Mouse (Mus musculus): ENCODE data around the gene Abca14.
"Not testable (repeated sequence)": the region's sequence is repeated elsewhere in the genome, so short reads cannot be mapped to it uniquely, and the experiment has no call there.

Abca14 gene

DNA sequence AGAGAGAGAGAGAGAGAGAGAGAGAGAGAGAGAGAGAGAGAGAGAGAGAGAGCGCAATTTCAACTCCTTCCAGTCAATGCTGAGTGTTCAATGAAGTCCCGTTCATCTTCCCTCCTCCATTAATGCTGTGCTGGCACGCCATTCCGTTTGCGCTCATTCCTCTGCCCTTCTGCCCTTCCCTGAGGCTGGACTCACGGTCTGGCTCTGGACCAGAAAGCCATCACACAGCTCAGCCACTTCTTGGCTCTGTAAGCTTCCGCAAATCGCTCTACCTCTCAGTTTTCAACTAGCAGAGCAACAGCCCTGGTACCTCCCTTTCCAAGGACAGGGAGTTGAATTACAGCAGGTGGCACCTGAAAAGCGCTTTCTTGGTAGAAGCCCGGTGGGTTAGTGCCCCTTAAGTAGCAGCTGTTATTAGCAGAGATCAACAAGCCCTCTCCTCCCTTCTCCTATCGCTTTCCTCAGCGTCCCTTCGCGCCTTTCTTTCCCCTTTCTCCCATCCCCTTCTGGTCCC, 2.5 kb upstream of the Abca14 start:
- peak in 1 of 2 experiments; percentile 15 for DNase-seq (ENCODE audit: low spot score in 2 of 2)

GRCm38 (mm10) chr7:120201771-120202170, 2.0 kb upstream of the Abca14 start, which contains the start of gene Crym:
TSS of gene Crym (minus strand) at chr7:120202111.
- DNase-seq (ENCODE audit: low spot score in 2 of 2), result no peak

GRCm38 (mm10) chr7:120205989-120206388, 2.2 kb downstream of the Abca14 start:
- no peak for DNase-seq (ENCODE audit: low spot score in 2 of 2)

- DNase-seq (ENCODE audit: low spot score in 2 of 2), result no peak
Measured at GRCm38 (mm10) chr7:120228541-120228940, 24.8 kb downstream of the Abca14 start.

GRCm38 (mm10) chr7:120241092-120241491, 37.3 kb downstream of the Abca14 start:
- DNase-seq (ENCODE audit: low spot score in 2 of 2), result no peak

GRCm38 (mm10) chr7:120271135-120271991, 67.6 kb downstream of the Abca14 start:
- no peak for DNase-seq (ENCODE audit: low spot score in 2 of 2)

DNA sequence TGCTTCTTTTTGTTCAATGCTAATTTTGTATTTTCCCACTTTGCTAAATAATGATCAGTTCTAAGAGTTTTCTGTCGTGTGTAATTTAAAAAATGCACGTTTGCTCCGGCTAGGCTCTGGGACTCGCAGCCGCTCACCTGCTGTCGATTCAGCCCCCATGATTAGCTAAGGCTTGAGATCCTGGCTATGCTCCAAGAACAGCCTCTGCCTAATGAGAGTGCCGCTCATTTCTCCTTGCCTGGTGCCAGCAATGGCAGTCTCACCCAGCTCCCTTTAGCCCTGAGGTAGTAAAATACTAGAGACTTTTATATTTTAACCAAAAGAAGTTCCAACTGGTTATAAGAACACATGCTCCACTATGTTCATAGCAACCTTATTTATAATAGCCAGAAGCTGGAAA, 68.3 kb downstream of the Abca14 start:
- no peak for DNase-seq (ENCODE audit: low spot score in 2 of 2)

GRCm38 (mm10) chr7:120285286-120285685, 81.5 kb downstream of the Abca14 start:
- peak in 1 of 2 experiments; percentile 5 for DNase-seq (ENCODE audit: low spot score in 2 of 2)

DNA sequence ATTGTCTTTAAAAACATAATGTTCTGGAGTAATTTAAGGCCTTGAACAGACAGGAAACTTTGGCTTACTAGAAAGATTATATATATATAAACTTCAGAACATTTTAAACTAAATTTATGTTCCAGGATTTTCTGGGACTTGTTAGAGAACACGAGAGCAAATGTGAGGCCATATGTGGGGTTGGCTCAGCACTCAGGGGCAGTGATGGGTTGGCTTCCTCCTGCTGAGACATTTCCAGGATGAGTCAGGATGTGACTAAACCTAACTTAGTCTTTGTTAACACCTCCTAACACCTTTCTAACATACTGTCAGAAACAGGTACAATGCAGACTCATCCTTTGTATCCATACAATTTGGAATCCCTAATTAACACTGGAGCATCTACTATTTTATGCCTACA, 112.3 kb downstream of the Abca14 start:
- no peak for DNase-seq (ENCODE audit: low spot score in 2 of 2)

- DNase-seq (ENCODE audit: low spot score in 2 of 2), result no peak
Measured at GRCm38 (mm10) chr7:120322963-120323362, 119.2 kb downstream of the Abca14 start.

DNA sequence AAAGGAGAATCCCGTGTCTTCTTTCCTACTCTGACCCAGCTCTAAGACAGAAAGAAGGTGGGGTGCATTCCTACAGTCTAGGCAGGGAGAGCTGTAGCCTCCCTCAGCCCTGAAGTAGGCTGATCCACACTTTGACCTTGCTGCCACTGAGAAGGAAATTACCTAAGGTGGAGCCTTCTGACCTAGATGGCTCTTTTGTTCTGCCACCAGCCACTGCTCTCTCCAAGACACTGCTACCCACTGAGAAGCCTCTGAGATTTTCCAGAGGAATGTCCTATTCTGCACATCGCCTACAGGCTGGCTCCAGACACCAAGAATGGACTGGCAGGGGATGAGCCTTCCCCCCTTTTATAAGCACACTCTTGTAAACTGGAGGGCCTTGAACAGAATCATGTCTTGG, 122.2 kb downstream of the Abca14 start:
- DNase-seq (ENCODE audit: low spot score in 2 of 2), result not testable (repeated sequence)

- peak; percentile 8 to 11 for DNase-seq (ENCODE audit: low spot score in 2 of 2)
Measured at GRCm38 (mm10) chr7:120327220-120328073, 123.7 kb downstream of the Abca14 start.

GRCm38 (mm10) chr7:120328087-120328793, 124.5 kb downstream of the Abca14 start, which contains the start of gene Abca15:
TSS of gene Abca15 (plus strand) at chr7:120328670.
- DNase-seq (ENCODE audit: low spot score in 2 of 2), result peak in 1 of 2 experiments; percentile 8

GRCm38 (mm10) chr7:120361159-120361558, 157.4 kb downstream of the Abca14 start:
- no peak for DNase-seq (ENCODE audit: low spot score in 2 of 2)

Measured in urinary bladder, postnatal 36 days (tissue).